Mouse (Mus musculus) CD4-positive helper T cell, adult 2 months (primary cell): ENCODE measurements around the gene Adamts9.

Source experiments
- DNase-seq: peaks from one replicate; pipeline ENCODE4 v3.0.0-alpha.2; 2012; ENCODE audit warnings: low read depth, missing footprints, low spot score

Adamts9 gene

DNA sequence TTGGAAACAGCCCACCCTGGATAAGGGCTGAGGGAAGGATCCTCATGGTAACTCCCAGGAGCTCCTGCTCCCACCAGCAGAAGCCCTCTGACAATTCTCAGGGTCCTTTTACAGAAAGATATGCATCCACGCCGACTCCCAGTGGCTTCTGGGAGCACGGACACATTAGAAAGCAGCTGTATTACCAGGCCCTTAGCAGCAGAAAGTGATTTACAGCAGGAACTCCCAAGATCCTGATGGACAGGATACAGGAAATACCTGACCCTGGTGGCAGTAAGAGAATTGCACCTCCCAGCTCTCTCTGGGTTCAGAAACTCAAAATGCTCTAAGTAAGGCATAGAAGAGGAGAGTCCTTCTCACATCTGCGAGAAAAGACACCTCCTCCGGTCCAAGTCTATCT, 15.0 kb downstream of the Adamts9 start:
- no peak for DNase-seq

- no peak for DNase-seq
Observed at GRCm38 (mm10) chr6:92924536-92924935, 18.8 kb downstream of the Adamts9 start.

GRCm38 (mm10) chr6:92921843-92922242, 21.4 kb downstream of the Adamts9 start:
- no peak for DNase-seq

GRCm38 (mm10) chr6:92920938-92921689, 22.2 kb downstream of the Adamts9 start:
- DNase-seq, result no peak

GRCm38 (mm10) chr6:92910611-92911010, 32.7 kb downstream of the Adamts9 start:
- DNase-seq, result no peak

GRCm38 (mm10) chr6:92909361-92909760, 33.9 kb downstream of the Adamts9 start:
- no peak for DNase-seq

- no peak for DNase-seq
Observed at GRCm38 (mm10) chr6:92905922-92906321, 37.4 kb downstream of the Adamts9 start.

DNA sequence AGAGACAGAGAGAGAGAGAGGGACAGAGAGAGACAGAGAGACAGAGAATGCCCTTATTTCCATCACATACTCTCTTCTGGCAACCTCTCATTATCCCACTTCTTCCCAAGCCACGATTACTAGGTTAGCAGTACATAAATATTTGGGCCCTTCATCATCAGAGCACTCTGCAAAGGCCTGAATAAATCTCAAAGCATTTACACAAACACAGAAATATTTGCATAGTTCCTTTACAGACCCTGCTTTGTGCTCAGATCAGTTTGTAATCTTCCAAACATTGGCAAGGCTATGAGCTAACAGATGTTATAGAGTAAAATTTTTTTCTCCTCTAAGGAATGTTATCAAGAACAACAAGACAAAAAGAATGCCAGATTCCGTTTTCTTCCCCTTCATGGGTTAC, 38.8 kb downstream of the Adamts9 start:
- DNase-seq, result no peak

DNA sequence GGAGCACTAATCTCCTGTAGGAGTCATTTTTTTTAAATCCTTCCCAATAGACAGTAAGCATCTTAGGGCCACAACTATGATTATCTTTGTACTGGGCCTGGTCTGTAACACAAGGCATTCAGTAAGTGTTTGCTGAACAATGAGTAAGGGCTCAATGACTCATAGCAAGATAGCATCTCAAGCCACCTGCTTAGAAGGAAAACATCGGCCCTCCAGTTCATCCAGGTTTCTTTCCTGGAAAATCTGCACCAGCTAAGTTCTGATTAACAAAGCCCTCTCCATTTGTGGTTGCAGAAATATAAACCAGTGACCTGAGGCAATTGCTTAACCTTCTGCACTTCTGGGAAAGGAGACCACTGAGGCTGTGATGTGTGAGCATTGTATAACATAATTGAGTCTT, 39.3 kb downstream of the Adamts9 start:
- DNase-seq, result no peak

DNA sequence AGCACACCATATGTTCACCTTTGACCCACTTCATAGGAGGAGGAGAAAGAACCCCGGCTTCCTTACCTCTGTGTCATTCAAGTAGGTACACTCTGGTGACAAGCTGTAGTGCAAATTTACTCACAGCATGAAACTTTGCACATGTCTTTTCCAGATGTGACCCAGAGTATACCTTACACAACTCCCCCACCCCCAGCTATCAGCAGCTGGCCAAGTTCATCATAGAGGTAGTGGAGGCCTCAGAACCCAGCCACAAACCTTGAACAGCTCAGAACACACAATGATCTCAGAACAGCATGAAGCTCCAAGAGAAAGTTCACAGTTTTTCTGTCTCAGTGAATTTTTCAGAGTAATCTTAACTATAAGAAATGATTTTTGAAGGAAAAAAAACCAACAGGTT, 51.8 kb downstream of the Adamts9 start:
- no peak for DNase-seq

GRCm38 (mm10) chr6:92883131-92883900, 60.0 kb downstream of the Adamts9 start:
- no peak for DNase-seq

DNA sequence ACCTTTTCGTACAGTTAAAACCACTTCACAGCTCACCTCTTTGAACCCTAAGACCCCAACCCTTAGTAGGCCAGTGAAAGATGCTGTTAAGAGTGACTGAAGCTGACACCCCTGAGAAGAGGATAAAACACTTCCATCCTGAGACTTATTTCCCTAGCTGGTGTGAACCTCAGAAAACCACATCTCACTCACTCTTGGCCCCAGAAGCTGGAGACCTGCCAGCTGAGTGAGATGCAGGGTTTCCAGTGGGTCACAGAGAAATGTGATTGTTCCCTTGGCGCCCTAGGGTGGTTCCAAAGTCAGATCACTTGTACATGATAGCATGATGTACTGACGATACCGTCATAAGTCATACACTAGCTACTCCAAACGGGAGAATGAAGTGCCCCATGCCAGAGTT, 60.8 kb downstream of the Adamts9 start:
- no peak for DNase-seq

DNA sequence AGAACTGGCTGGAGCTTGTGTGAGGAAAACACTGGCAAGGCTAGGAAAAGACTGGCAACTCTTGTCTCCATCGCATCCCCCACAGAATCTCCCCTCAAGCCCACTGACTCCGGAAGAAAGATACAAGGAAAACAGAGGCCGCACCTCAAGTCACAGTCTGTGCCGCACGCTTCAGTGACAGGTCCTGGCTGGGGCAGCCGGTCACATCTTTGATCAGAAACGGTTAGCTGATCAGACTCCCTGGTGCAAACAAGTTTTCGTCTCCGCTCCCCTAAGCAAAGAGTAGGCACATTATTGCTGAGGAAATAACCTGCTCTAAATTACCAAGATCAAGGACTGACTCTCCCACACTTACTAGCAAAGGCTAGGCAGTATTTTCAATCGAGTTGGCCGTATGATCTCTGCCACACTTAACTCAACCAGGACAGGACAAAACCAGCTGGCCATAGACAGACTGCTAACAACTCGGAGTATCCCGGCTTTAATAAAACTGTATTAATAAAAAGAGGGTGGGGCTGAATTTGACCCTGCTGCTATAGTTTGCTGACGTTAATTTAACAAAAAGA, 63.5 kb downstream of the Adamts9 start:
- no peak for DNase-seq

DNA sequence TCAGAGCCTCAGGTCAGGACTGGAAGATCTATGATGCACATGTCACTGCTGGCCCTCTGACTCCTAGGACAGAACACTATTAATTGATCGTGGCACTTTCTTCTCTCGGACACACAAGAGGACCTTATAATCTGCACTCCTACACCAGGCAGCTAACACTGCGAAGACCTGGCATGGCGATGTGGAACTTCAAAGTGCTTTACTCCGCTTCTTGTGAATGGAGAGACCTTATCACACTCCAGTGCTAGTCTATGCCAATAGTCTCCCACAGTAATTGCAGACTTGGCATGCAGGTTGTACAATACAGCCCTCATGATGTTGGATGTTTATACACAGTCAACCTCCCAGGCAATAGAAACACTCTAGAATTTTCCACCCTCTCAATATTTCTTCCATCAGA, 64.5 kb downstream of the Adamts9 start:
- DNase-seq, result no peak

GRCm38 (mm10) chr6:92877236-92877635, 66.1 kb downstream of the Adamts9 start:
- no peak for DNase-seq

GRCm38 (mm10) chr6:92876121-92876520, 67.2 kb downstream of the Adamts9 start:
- DNase-seq, result no peak

DNA sequence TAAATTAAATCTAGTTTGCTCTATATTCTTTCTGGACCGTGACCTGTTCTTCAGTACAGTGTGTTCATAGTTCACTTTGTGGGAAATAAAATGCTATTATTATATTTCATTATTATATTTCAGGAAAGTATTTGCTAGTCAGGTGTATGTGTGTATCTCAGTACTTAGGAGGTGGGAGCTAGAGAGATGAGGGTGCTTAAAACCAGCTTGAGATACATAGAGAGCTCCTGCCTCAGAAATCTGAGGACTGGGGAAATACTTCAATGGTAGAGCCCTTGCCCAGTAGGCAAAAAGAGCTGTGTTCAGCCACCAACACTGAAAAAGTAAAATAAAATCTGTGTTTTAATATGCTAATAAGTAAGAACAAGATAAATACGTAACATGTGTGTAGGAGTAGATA, 68.0 kb downstream of the Adamts9 start:
- no peak for DNase-seq

- no peak for DNase-seq
Observed at GRCm38 (mm10) chr6:92874854-92875253, 68.4 kb downstream of the Adamts9 start.

- DNase-seq, result no peak
Observed at GRCm38 (mm10) chr6:92872766-92873165, 70.5 kb downstream of the Adamts9 start.

DNA sequence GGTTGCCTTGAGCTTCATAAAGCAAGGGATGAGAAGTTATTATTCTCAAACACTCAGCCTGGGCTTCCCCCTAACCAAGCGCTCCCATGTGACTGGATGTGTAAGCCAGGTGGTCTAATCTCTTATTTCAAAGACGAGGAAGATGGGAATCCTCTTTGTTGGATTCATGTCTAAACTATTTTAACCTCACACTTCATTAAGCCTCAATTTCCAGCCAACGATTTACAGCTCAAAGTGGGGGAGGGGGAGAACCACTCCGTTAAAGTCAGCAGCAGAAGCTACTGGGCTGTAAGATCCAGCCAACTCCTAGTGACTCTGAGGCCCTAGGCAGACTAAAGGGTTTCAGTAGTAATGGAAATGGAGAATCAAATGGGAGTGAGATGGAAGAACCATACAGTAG, 71.5 kb downstream of the Adamts9 start:
- DNase-seq, result no peak

GRCm38 (mm10) chr6:92869582-92870219, 73.6 kb downstream of the Adamts9 start:
- DNase-seq, result no peak

DNA sequence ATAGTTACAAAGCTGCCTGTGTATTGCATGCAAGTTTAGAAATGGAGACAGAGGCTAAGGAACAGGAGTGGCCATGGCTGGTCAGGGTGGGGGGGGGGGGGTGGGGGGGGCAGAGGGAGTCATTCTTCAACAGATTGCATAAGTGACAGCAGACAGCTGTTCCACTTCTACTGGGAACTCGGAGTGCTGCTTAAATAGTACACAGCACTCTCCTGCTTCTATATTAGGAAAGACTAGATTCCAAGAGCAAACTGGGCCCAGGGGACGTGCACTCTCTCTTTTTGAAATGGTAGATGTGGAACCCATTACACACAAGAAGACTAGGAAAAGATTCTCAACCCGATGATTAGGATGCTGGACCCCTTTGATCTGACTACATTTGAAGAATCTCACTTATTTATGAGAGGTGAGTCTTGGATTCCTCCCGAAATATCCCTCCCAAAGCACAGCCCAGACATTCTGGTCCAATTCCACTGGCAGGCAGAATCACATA, 74.2 kb downstream of the Adamts9 start, which contains the start of gene Gm15737:
Gene Gm15737 (plus strand): TSS at position 269 of the 493 bp plus-strand sequence.
- no peak for DNase-seq
